Mouse (Mus musculus) heart, embryonic 14.5 days (tissue): Measurements from ENCODE around the gene Vmn2r42. TPM values are rescaled to one million over a fixed set of nuclear protein-coding genes. Genes with fewer than 3 reads are reported as not detected.
"Not testable (repeated sequence)": the region's sequence is repeated elsewhere in the genome, so short reads cannot be mapped to it uniquely, and the experiment has no call there.

ENCODE experiments used
- ATAC-seq: fragments of 200-750 bp; cut with Nextera tagmentation; 2 replicates; pipeline ENCODE4 v1.8.0; 2017; ENCODE audit warnings: low read depth, moderate TSS enrichment; ENCODE audit not compliant: insufficient number of reproducible peaks, insufficient read depth, low FRiP score
- H3K27ac ChIP-seq, 2 experiments: fragments of 200-500 bp in 1 of 2; fragments of 300-500 bp in 1 of 2; sonication (generic) in 1 of 2; replicated peaks in 1 of 2; 2 replicates each; pipeline ENCODE4 v1.5.1; 2012 to 2014; ENCODE audit warnings: low read depth in 2 of 2, low read length in 2 of 2, control low read depth in 1 of 2, mild to moderate bottlenecking in 1 of 2, mixed read lengths in 1 of 2; ENCODE audit not compliant: control insufficient read depth in 1 of 2, insufficient read depth in 1 of 2
- H3K27me3 ChIP-seq: fragments of 300-500 bp; sonication (generic); 2 replicates; pipeline ENCODE4 v1.6.1; 2014; ENCODE audit warnings: mild to moderate bottlenecking, low read length, control low read depth; ENCODE audit not compliant: control insufficient read depth, insufficient read depth
- H3K36me3 ChIP-seq: fragments of 300-500 bp; sonication (generic); 2 replicates; pipeline ENCODE4 v1.6.1; 2014; ENCODE audit warnings: mild to moderate bottlenecking, control low read depth, low read length, mixed read lengths; ENCODE audit not compliant: control insufficient read depth, insufficient read depth
- H3K4me1 ChIP-seq, 2 experiments: fragments of 200-500 bp in 1 of 2; fragments of 300-500 bp in 1 of 2; sonication (generic) in 1 of 2; 2 replicates each; pipeline ENCODE4 v1.6.1; 2012 to 2014; ENCODE audit warnings: low read length in 2 of 2, control low read depth in 1 of 2, mixed read lengths in 1 of 2; ENCODE audit not compliant: control insufficient read depth in 2 of 2, insufficient read depth in 2 of 2
- H3K4me2 ChIP-seq: fragments of 300-500 bp; sonication (generic); 2 replicates; pipeline ENCODE4 v1.6.1; 2014; ENCODE audit warnings: mild to moderate bottlenecking, low read length
- H3K4me3 ChIP-seq, 2 experiments: fragments of 200-500 bp in 1 of 2; fragments of 300-500 bp in 1 of 2; sonication (generic) in 1 of 2; 2 replicates each; pipeline ENCODE4 v1.5.1; 2012 to 2014; ENCODE audit warnings: low read length in 2 of 2, mild to moderate bottlenecking in 2 of 2, control low read depth in 1 of 2, low read depth in 1 of 2, moderate library complexity in 1 of 2; ENCODE audit not compliant: control insufficient read depth in 1 of 2, insufficient read depth in 1 of 2
- H3K9ac ChIP-seq: fragments of 300-500 bp; sonication (generic); 2 replicates; pipeline ENCODE4 v1.6.1; 2014; ENCODE audit warnings: mild to moderate bottlenecking, low read length
- H3K9me3 ChIP-seq: fragments of 300-500 bp; sonication (generic); 2 replicates; pipeline ENCODE4 v1.6.1; 2016; ENCODE audit warnings: low read length, control low read depth; ENCODE audit not compliant: control insufficient read depth
- WGBS: fragments of 180-500 bp; shearing (Covaris S2); extraction: QIAGEN DNeasy Blood & Tissue Kit; methylation state at CpG from one replicate; pipeline ENCODE4 v1.1.7; 2014; 5-methylcytosine and 5-hydroxymethylcytosine counted together
- polyA plus RNA-seq: library from polyadenylated mRNA; unstranded; fragments of >200 nt; fragmentation: Nextera tagmentation; extraction: Ambion mirVana; gene quantifications from 2 replicates; pipeline ENCODE4 v1.2.1, GENCODE M21; 2014

Vmn2r42 gene
- not detected in 2 replicates for polyA plus RNA-seq

DNA sequence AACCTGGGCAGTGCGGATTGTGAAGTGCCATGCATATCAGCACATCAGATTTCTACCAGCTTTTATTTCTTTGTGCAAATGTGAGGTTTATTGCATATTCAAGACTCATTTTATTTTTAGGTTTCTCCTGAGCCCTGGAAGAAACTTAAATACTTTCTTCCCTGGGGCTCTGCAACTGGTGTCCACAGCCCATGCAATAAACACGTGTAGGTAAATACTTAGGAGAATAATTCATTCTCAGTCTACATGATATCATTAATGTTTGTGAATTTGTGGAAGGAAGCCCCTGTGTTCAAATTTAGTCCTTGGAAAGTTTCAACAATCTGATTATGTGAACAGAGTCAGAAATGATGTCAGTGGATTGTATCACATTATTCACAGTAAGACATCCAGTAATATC lies at the start of gene Vmn2r42:
Vmn2r42 (minus strand) TSS at position 101 of the 400 bp plus-strand sequence.
- not testable (repeated sequence) for H3K4me2 ChIP-seq, H3K9me3 ChIP-seq, H3K27me3 ChIP-seq, H3K36me3 ChIP-seq, H3K9ac ChIP-seq, H3K4me3 ChIP-seq, H3K4me1 ChIP-seq, ATAC-seq, H3K27ac ChIP-seq
- no CpG with 5 or more reads among the region's 2 CpGs for WGBS

DNA sequence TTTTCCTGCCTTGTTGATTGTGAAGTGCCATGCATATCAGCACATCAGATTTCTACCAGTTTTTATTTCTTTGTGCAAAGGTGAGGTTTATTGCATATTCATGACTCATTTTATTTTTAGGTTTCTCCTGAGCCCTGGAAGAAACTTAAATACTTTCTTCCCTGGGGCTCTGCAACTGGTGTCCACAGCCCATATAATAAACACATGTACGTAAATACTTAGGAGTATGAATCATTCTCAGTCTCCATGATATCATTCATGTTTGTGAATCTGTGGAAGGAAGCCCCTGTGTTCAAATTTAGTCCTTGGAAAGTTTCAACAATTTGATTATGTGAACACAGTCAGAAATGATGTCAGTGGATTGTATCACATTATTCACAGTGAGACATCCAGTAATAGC lies 38.6 kb downstream of the Vmn2r42 start, which contains the start of gene Vmn2r41:
Vmn2r41 (minus strand) TSS at position 101 of the 400 bp plus-strand sequence.
- not testable (repeated sequence) for H3K4me2 ChIP-seq, H3K9me3 ChIP-seq, ATAC-seq, H3K4me1 ChIP-seq, H3K36me3 ChIP-seq, H3K9ac ChIP-seq, H3K4me3 ChIP-seq, H3K27ac ChIP-seq, H3K27me3 ChIP-seq
- no CpG with 5 or more reads among the region's 1 CpGs for WGBS

Other genes with a start within 250 kb of the Vmn2r42 start
- gene Vmn2r41, start 38.7 kb downstream of the Vmn2r42 start, polyA plus RNA-seq: not detected in 2 replicates
- gene Vmn2r43, start 60.3 kb upstream of the Vmn2r42 start, polyA plus RNA-seq: not detected in 2 replicates
- gene Vmn2r44, start 183.0 kb upstream of the Vmn2r42 start, polyA plus RNA-seq: not detected in 2 replicates